Mouse (Mus musculus) mouse embryonic stem cell (cell line): ENCODE measurements around the gene Bet1l.

Experiments
- in situ Hi-C, 2 experiments: fragments of 300-500 bp; cut with MboI; formaldehyde crosslinking; loops; 1 replicate in 1 of 2; 3 replicates in 1 of 2; pipeline ENCODE4 v1.14.3; 2019 to 2020; ENCODE audit warnings: low sequenced_read_pairs in 2 of 2, low pct_unique_long_range_greater_than_20kb in 1 of 2, mixed read lengths in 1 of 2; ENCODE audit not compliant: unreplicated experiment in 1 of 2

Gene Bet1l

DNA sequence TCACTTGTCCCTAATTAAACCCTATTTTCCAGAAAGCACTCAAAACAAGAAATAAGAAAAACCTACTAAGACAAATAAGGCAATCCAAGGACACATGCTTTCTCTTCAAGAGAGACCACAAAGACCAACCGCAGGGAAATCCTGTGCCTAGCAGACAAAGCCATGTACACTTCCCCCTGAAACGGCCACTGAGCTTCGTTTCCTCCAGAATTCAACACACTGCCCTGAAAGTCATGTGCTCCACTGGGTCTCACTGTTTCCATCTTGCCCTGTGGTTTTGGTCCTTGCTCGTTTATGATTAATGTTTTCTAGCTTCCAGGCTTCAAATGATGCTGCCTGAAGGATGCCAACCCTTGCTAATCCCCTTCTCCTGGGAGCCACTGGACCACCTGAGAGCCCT is 16.8 kb upstream of the Bet1l start:
- in situ Hi-C loops: no loop called here

DNA sequence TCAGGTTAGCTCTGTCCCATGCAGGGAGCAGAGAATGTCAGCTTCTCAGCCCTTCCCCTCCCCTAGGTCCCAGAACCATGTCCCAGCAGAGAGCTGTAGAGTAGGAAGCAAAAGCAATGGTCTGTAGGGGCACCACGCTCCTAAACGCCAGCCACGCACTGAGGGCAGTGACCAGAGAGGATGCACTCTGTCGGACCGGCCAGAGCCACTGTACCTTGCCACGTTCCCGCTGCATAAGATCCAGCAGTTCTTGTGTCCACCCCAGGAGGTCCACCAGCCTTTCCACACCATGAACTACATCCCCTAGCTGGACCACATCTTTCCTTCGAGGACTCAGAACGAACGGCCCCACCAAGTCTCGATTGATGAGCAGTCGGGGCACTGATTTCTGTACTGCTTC is 7.4 kb upstream of the Bet1l start:
- in situ Hi-C loops: no loop called here

DNA sequence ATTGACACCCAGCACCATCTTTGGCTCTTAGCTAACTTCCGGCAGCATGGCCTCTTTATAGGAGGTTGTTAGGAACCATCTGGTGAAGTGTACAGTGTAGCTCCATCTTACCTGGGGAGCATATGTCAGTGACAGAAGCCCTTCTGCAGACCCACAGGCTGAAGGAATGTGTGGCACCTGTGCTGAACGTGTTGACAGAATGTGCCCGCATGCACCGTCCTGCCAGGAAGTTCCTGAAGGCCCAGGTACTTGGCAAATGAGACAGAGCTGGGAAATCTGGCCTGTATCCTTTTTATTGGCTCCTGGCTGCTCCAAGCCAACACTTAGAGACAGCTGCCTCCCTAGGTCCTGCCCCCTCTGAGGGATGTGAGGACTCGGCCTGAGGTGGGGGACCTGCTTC is 3.4 kb upstream of the Bet1l start:
- in situ Hi-C loops: no loop called here

DNA sequence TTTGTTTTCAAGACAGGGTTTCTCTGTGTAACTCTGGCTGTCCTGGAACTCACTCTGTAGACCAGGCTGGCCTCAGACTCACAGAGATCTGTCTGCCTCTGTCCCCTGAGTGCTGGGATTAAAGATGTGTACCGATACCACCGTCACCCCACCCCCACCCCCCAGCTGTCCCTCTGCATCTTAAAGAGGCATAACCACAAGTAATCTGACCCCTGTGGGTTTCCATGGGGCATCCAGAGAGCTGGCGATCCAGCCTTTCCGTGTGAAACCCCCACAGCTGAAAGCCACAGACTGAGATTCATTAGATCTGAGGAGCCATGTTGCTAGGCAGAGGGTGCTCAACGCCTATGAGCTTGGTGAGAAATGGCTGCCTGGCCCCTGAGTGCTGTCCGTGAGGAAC is 2.6 kb upstream of the Bet1l start:
- in situ Hi-C loops: no loop called here

DNA sequence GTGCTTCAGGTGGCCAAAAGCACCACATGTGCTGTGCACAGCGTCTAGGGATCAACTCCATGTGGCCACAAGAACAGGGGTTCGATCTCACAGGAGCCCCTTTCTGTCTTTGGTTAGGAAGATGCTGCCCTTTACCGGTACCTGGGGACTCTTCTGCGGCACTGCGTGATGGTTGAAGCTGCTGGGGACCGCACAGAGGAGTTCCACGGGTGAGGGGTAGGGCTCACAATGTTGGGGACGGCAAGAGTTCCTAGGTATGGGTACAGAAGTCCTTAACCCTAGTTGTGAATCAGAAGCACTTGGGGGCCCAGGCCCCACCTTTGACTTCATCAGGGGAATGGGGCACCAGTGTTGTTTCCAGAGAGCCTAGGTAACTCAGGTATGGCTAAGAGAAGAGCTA is 1.4 kb upstream of the Bet1l start:
- in situ Hi-C loops: no loop called here

DNA sequence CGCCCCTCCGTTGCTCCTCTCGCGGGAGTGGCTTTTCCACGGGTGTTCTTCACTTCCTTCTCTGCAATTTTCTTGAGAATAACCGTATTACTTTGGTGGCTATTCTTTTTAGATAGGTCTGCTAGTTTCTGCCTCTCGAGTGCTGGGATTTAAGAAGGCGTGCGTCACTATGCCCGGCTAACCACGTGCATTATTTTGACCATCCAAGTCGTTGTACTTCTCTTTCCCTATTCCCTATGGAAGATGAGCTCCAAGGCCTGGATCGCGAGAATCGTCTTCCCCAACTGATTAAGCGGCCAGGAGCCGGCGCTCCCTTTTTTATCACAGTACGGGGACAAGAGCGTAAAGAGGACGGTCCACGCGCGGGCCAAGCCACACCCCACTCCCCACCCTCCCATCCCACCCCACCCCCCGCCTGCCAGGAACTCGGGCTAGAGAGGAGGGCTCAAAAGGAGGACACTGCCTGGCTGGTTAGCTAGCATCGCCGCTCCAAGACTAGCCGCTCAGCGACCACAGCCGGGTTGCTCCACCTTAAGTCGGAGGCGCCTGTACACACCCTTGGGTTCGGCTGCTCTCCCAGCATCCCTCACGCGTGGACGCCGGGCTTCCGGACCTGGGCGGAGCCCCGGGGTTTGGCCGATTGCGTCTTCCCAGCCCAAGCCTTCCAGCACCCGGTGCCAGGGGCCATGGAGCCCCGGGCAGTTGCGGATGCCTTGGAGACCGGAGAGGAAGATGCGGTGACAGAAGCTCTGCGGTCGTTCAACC is 410 bp downstream of the Bet1l start, which contains the start of gene Ric8a:
TSS of gene Ric8a (plus strand) at position 173 of the 765 bp plus-strand sequence.
- in situ Hi-C loops: no loop called here

DNA sequence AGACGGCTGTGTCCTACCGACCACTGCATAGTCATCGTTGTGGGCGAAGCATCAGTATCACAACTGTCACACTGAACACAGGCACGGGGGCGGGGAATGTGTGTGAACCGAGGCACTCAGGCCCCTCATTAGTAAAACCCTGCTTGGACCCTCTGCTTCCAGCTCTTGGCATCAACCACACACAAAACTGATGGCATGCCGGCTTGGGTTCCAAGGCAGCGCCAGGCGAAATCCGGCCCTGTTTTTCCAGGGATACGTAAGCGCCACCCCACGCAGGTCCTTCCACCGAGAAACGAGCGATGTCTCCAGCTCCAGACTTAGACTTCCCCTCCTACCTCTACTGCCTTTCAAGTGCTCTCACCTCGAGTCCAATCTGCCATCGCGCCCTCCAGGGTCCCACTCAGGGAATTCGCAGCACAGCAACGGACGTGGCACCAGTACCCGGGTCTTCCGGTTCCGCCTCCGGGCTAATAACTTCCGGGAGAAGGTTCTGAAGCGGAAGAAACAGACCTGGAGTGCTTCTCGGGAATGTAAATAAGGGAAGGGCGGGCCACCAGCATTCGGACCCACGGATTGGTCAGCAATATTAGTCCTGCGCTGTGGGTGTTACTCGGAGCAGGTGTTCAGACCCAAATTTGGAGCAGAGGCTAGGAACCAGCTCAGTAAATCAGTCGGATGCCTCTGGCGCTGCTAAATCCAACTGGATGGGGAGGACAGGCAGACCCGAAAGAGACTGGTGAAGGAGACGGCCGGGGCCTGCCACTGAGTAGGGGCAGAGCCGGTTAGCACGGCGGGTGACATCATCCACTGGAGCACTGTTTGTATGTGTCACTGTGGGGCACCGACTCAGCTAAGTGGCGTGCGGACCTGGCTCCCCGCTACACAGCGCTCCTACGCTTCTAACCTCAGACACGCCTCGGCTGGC is 1.3 kb downstream of the Bet1l start, which contains the start of gene Gm45785:
TSS of gene Gm45785 (minus strand) at position 472 of the 925 bp plus-strand sequence.
- in situ Hi-C loops: no loop called here

DNA sequence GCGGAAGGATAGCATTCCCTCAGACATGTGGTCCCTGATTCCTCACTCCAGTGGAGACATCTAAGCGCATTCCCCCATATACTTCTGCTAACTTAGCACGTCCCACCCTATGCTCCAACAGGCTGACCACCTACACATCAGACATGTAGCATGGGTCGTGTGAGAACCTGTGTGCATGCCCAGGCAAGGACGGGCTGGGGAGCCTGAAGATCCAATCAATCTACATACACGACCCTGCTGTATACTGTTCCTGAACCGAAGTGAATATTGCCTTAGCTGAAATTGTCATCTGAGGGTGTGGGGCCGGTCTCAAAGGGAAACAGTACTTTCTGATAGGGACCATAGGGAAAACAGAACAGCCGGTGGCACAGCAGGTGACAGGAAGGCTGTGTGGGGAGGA is 2.2 kb downstream of the Bet1l start:
- in situ Hi-C loops: no loop called here

DNA sequence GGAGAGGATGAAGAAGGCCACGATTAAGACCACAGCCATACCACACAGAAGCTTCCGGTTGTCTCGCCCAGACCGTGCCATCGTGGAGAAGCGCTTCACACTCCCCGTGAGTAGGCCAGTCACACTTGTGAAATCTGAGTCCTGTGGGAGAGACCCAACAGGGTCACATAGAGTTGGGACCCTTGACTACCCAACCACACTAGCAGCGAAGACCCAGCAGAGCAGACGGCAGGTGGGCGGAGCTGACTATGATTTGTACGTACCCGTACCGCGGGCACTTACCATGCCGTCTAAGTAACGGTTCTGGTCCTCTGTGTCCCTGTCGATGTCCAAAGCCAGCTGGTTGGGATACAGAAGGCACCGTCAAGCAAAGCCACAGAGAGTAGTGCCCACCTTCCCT is 2.9 kb downstream of the Bet1l start:
- in situ Hi-C loops: no loop called here

DNA sequence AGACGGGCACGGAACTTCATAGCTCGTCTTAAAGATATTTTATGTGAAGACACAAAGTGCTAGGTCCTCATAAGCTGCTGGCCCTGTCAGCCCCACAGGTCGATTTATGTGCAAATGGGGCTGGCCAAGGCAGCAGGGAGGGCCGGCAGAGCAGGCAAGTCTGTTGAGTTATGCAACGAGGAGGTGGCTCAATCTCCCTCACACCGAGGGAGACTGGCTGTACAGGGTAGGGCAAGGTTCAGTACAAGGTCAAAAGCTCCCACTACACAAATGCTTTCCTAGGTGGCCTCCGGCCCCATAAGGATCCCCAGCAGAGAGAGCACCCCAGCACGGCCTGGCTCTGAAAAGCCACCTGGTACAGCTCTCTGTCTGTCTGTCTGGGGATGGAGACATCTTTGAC is 4.0 kb downstream of the Bet1l start:
- in situ Hi-C loops: no loop called here

DNA sequence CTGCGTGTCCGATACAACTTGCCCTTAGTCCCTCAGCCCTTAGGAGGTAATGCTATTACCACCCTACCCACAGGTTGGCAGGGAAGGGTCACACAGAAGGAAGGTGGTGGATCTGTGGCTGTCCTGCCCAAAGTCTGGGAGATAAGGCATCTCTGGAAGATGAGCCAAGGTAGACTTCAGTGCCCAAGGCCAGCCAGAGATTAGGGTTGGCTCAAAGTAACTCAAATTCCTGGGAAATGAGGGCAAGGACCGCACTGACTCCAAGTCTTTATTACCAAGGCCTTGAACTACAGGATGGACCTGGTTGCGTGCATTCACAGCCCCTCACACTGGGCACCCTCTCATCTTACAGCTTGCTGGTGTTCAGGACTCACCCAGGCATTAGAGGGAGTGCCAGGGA is 5.5 kb downstream of the Bet1l start:
- in situ Hi-C loops: no loop called here

DNA sequence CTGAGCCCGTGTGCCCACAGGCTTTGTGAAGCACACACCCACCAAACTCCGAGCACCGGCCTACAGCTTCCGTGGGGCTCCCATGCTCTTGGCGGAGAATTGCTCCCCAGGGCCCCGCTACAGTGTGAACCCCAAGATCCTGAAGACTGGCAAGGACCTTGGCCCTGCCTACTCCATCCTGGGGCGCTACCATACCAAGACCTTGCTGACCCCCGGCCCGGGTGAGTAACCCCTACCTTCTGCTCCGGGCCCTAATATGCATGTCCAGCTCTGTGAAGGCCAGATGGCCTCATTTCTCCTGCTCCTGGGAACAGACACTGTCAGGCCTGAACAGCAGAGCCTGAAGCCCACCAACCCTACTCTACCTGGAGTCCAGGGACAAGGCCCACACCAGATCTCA is 8.8 kb downstream of the Bet1l start:
- in situ Hi-C loops: loop anchor here (5.0 to 10.0 kb wide), 4 partner anchors 49 to 326 kb away; partner anchors contain the start of gene Rnh1 (in 2 of the 2)

DNA sequence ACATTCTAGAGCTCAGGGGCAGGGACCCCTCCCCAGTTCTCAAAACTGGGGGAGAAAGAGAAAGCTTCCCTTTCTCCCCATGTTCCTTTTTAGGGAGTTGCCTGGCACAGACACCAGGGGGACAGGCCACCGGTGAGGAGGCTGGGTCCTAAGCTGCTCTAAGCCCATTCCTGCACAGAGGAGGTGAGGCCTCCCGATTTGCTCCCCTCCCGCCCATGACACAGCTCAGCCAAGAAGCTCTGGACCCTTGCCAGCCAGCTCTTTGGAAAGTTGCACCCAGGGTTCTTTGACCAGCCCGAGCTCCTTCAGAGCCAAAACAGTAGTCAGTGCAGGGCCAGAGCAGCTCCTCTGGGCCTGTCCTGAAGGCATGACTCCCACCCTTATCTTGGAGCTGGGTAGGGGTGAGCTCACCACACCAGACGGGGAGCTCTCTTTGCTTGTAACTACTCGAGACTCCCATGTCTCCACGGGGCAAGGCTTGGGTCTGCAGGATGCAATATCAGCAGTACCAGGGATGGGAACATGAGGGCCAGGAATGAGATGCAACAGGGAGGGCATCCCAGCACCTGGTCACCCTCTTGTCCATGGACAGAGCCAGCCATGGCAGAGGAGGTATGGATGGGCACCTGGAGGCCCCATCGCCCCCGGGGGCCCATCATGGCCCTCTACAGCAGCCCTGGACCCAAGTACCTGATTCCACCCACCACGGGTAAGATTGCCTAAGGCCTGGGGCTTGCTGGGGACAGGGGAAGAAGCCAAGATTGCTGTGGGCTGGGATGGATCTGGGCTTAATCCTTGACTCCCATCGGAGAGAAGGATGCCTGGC is 9.4 kb downstream of the Bet1l start, which contains the start of gene Odf3:
TSS of gene Odf3 (plus strand) at position 51 of the 826 bp plus-strand sequence.
- in situ Hi-C loops: loop anchor here (5.0 to 10.0 kb wide), 4 partner anchors 49 to 327 kb away; partner anchors contain the start of gene Rnh1 (in 2 of the 2)

DNA sequence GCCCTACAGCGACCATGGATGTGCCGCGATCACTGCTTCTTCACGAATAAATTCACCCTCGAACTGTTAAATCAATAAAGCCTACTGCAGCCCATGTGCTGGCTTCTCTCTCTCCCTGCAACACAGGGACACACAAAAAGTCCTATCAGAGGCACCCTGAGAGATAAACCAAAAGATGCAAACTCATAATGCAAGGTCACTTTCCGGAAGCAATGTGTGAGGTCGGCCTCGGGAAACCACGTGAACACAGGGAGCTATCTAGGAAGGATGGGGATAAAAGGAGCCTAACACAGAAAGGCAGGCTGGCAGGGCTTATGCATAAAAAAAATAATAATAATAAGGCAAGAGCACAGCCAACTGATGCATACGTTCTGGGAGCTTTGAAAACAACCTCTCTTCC is 10.7 kb downstream of the Bet1l start:
- in situ Hi-C loops: loop anchor here (5.0 to 10.0 kb wide), 4 partner anchors 51 to 328 kb away; partner anchors contain the start of gene Rnh1 (in 2 of the 2)

DNA sequence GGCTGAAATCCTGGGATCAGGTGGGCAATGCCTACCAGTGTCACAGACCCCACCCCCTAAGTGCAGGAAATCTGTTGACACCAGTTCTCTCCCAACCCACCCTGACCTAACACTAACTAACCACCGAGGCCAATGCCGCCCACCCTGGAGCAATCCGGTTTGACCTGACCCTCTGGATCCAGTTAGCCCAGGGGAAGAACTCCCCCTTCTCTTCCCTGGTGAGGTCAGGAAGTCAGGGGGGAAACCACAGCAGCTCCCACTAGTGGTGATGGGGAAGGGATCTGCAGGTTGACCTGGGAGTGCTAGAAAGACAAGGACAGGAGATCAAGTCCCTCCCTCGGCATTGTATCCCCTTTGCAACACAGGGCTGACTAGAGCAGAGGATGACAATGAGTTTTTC is 11.7 kb downstream of the Bet1l start:
- in situ Hi-C loops: loop anchor here (5.0 to 10.0 kb wide), 4 partner anchors 52 to 329 kb away; partner anchors contain the start of gene Rnh1 (in 2 of the 2)

DNA sequence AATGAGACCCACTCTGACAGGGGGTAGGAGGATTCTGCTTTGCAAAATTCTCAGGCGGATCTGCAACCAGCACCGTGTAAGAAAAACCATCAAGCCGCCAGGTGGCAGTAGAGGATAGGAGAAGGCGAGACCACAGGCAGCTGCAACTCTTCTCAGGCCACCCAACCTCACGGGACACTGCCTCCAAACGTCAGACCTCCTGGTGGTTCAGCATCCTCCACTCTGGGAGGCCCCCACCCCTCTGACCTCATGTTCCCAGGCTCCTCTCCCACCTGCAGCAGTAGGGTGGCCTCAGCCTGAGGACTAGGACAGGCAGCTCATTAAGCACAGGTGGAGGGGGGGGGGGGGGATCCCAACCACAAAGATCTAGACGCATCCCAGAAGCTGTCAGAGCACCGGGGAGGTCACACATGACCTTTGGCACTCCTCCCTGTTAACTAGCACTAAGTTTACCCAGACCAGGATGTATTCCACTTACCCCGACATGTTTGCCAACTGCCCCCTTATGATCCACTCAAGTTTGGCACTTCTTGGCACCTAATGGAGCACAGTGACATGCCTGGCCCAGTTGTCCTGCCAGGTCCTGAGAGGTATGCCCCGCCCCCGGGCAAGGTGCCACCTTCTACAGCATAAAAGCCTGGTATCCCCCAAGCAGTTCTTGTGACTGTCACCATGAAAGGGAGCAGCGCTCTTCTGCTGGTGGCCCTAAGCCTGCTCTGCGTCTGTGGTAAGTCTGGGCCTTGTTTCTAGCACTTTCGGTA is 12.3 kb downstream of the Bet1l start, which contains the start of gene Scgb1c1:
TSS of gene Scgb1c1 (plus strand) at position 643 of the 761 bp plus-strand sequence.
- in situ Hi-C loops: loop anchor here (5.0 to 10.0 kb wide), 5 partner anchors 52 to 330 kb away; partner anchors contain the start of genes Rnh1 (in 2 of the 2) and Cox8b (in 1 of the 2)

DNA sequence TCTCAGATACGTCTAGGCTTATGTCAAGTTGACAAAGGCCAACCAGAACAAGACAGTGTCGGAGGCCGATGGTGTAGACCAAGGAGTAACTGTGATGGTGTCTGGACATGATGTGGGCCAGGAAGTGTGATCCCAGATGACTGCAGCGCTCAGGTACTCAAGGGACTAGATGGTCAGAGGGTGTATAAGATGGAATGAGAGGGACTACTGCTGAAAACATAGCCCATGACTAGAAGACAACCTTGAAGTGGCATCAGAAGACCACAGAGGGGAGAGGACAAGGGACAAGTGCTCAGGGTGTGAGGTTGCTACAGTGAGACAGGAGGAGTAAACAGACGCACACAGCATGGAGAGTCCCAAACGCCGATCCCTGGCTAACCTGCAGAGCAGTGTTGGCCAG is 13.6 kb downstream of the Bet1l start:
- in situ Hi-C loops: loop anchor here (5.0 to 10.0 kb wide), 3 partner anchors 58 to 331 kb away; partner anchors contain the start of genes Rnh1 (in 2 of the 2) and Cox8b (in 1 of the 2)
